10 mouse cellular contexts compared by ENCODE assay signal in genomic region chr1:52166652-52167220, GRCm38 (mm10). TPM values are rescaled to one million over a fixed set of nuclear protein-coding genes. Genes with fewer than 3 reads are reported as not detected.
DNase-seq lines count a peak whose midpoint lies in the region; ATAC-seq lines count a peak whose summit lies in the region.
"Had no signal": no experiment of that assay in that cellular context is flagged by ENCODE, and none has a peak within 500 bp of the region (broad histone marks: within the 10 kb centered on the region; RNA-seq: fewer than 3 reads in every experiment).

No protein-coding gene starts in this region.

- ATAC-seq in liver, embryonic 16.5 days (ENCODE audit: low read depth), result 0 out of 2 replicates have a peak, but pooled peaks have one; percentile 19
- no peak for ATAC-seq in liver, embryonic 11.5 days (replicated peaks; ENCODE audit: low FRiP score)
- ATAC-seq: forebrain, embryonic 15.5 days had no signal

- intact Hi-C loops in heart, postnatal 10 days (cut with DNase I), result no loop called here

- 47% methylated on average over 14 of the region's 14 CpGs for WGBS in liver, embryonic 16.5 days (ENCODE audit: insufficient replicate concordance)
- WGBS in liver, embryonic 11.5 days, result 63% methylated on average over 14 of the region's 14 CpGs

- no peak overlapping the region for H3K4me3 ChIP-seq in liver, embryonic 16.5 days (ENCODE audit: low read depth, low read length)
- H3K4me3 ChIP-seq in liver, embryonic 11.5 days (ENCODE audit: low read depth, low read length), result no peak overlapping the region
- H3K4me3 ChIP-seq: forebrain, embryonic 15.5 days; neural tube, embryonic 12.5 days had no signal

- DNase-seq in cerebellum, postnatal 10 days, result peak; percentile 45 to 58
- no peak for DNase-seq in cerebellum, adult 18-20 months
- no peak for DNase-seq in liver, embryonic 11.5 days (ENCODE audit: low spot score)
- DNase-seq in heart, postnatal 10 days, result peak; percentile 51 to 57
- peak; percentile 38 for DNase-seq in skeletal muscle tissue, adult 2 months (ENCODE audit: low read depth, low spot score)
- DNase-seq in urinary bladder, adult 2 months (ENCODE audit: low spot score), result no peak
- DNase-seq in spleen, adult 12 weeks (ENCODE audit: low spot score), result no peak

- H3K27ac ChIP-seq in liver, embryonic 16.5 days (ENCODE audit: low read length), result no peak overlapping the region
- H3K27ac ChIP-seq in liver, embryonic 11.5 days (ENCODE audit: low read depth, low read length), result no peak overlapping the region
- H3K27ac ChIP-seq: forebrain, embryonic 15.5 days; neural tube, embryonic 12.5 days had no signal

- no peaks in the 10 kb centered on the region for H3K27me3 ChIP-seq in liver, embryonic 16.5 days (ENCODE audit: control insufficient read depth, insufficient read depth, low read depth, low read length)
- no peaks in the 10 kb centered on the region for H3K27me3 ChIP-seq in liver, embryonic 11.5 days (replicated peaks; ENCODE audit: control insufficient read depth, insufficient read depth, low read length)
- H3K27me3 ChIP-seq: forebrain, embryonic 15.5 days; neural tube, embryonic 12.5 days had no signal

- H3K4me1 ChIP-seq in liver, embryonic 16.5 days (ENCODE audit: control insufficient read depth, low read depth, low read length), result no peaks in the 10 kb centered on the region
- H3K4me1 ChIP-seq in liver, embryonic 11.5 days (replicated peaks; ENCODE audit: control insufficient read depth, insufficient read depth, low read length), result peaks cover 2% of the 10 kb centered on the region; the same call in 1 of the 2 replicates
- H3K4me1 ChIP-seq: forebrain, embryonic 15.5 days; neural tube, embryonic 12.5 days had no signal

- H3K4me2 ChIP-seq in liver, embryonic 16.5 days (ENCODE audit: low read depth, low read length), result no peak overlapping the region
- H3K4me2 ChIP-seq in liver, embryonic 11.5 days, result no peak overlapping the region
- H3K4me2 ChIP-seq: forebrain, embryonic 15.5 days; neural tube, embryonic 12.5 days had no signal

- no peaks in the 10 kb centered on the region for H3K9me3 ChIP-seq in liver, embryonic 16.5 days (replicated peaks; ENCODE audit: control insufficient read depth, low read length)
- H3K9me3 ChIP-seq in liver, embryonic 11.5 days (ENCODE audit: control insufficient read depth, low read length), result no peaks in the 10 kb centered on the region
- H3K9me3 ChIP-seq: forebrain, embryonic 15.5 days; neural tube, embryonic 12.5 days had no signal

- no peak overlapping the region for H3K9ac ChIP-seq in liver, embryonic 16.5 days (ENCODE audit: low read depth, low read length)
- H3K9ac ChIP-seq in liver, embryonic 11.5 days (ENCODE audit: low read depth, low read length), result no peak overlapping the region
- H3K9ac ChIP-seq: forebrain, embryonic 15.5 days; neural tube, embryonic 12.5 days had no signal

- H3K36me3 ChIP-seq in liver, embryonic 16.5 days (ENCODE audit: control insufficient read depth, insufficient read depth), result no peaks in the 10 kb centered on the region
- no peaks in the 10 kb centered on the region; the same call in 1 of the 2 replicates for H3K36me3 ChIP-seq in liver, embryonic 11.5 days (ENCODE audit: control insufficient read depth, insufficient read depth, low read length)
- H3K36me3 ChIP-seq: forebrain, embryonic 15.5 days had no signal

RNA-seq across cellular contexts. Expression of gene Stat1, which starts 47.5 kb away (rescaled TPM):
- polyA plus RNA-seq in liver, embryonic 16.5 days (2015; fragmentation: Nextera tagmentation; extraction: Ambion mirVana), result 19.8 TPM in 2 replicates
- 17.8 and 19.0 TPM in 2 replicates for polyA plus RNA-seq in liver, embryonic 11.5 days (2014; fragmentation: Nextera tagmentation; extraction: Ambion mirVana)
- 10 to 100 TPM; 20.2 to 26.4 TPM for total RNA-seq in heart, postnatal 10 days (2021)
- 48.7 and 93.5 TPM in 2 replicates for polyA plus RNA-seq in urinary bladder, adult 2 months (2012; rRNA removed)

Comparison
In these comparisons a context has a peak if more than half of its experiments do, and no peak if none do; other contexts are left out.
1. DNase-seq: peak in cerebellum, postnatal 10 days (2 of 2), heart, postnatal 10 days (2 of 2) and skeletal muscle tissue, adult 2 months (single experiment); none in cerebellum, adult 18-20 months (0 of 2), liver, embryonic 11.5 days (single experiment), urinary bladder, adult 2 months (single experiment) and spleen, adult 12 weeks (single experiment).